In the genomic region with DNA sequence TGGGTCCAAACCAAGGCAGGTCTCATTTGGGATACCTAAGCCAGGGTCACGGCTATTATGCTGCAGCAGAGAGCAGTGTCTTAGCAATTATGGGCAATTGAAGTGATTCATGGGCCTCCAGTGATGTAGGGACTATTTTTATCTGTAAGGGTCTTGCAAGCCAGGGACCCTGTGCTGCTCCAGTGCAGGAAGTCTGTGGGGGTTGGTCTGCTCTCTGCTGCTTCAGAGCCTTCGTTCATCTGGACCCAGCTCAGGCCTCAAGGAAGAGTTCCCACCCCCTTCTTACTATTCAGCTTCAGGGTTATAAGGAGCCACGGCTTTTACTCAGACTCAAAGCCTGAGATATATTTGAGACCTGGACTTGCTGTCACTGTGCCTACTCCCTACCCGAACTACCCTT, we compare ENCODE assay signal across 21 mouse cellular contexts.
DNase-seq lines count a peak whose midpoint lies in the region; ATAC-seq lines count a peak whose summit lies in the region.
"Had no signal": no experiment of that assay in that cellular context is flagged by ENCODE, and none has a peak within 500 bp of the region (broad histone marks: within the 10 kb centered on the region; RNA-seq: fewer than 3 reads in every experiment).

No protein-coding gene starts in this region.

- WGBS in kidney, embryonic 15.5 days = 18% methylated on average over 4 of the region's 4 CpGs
- WGBS in lung, embryonic 16.5 days = 18% methylated on average over 4 of the region's 4 CpGs
- WGBS in limb, embryonic 10.5 days = 44% methylated on average over 4 of the region's 4 CpGs

- no peaks in the 10 kb centered on the region for H3K36me3 ChIP-seq in kidney, embryonic 15.5 days
- H3K36me3 ChIP-seq in lung, embryonic 16.5 days (ENCODE audit: control insufficient read depth, insufficient read depth, low read length) = no peaks in the 10 kb centered on the region
- H3K36me3 ChIP-seq in limb, embryonic 10.5 days = no peaks in the 10 kb centered on the region
- H3K36me3 ChIP-seq: midbrain, embryonic 15.5 days; neural tube, embryonic 13.5 days had no signal

- DNase-seq in kidney, postnatal 25 days = no peak
- no peak for DNase-seq in lung, postnatal 36 days
- DNase-seq in limb, embryonic 10.5 days (ENCODE audit: low spot score) = no peak
- DNase-seq in urinary bladder, postnatal 25 days (ENCODE audit: low spot score) = no peak
- no peak for DNase-seq in urinary bladder, postnatal 14 days (ENCODE audit: low spot score)
- DNase-seq: adrenal gland, adult 2 months; cerebellum, adult 11 months; cerebellum, adult 9-11 months; forebrain, postnatal 0 days; gastrocnemius, postnatal 25 days; heart, postnatal 14 days; kidney, adult 18-20 months; liver, postnatal 0 days had no signal

- peaks cover 23% of the 10 kb centered on the region for H3K4me1 ChIP-seq in kidney, embryonic 15.5 days
- peaks cover 18% of the 10 kb centered on the region for H3K4me1 ChIP-seq in lung, embryonic 16.5 days (replicated peaks; ENCODE audit: control insufficient read depth, insufficient read depth, low read length)
- H3K4me1 ChIP-seq in limb, embryonic 10.5 days = peaks cover 24% of the 10 kb centered on the region
- H3K4me1 ChIP-seq: midbrain, embryonic 15.5 days had no signal

- H3K4me2 ChIP-seq in kidney, embryonic 15.5 days = no peak overlapping the region
- H3K4me2 ChIP-seq in lung, embryonic 16.5 days (ENCODE audit: low read depth, low read length) = no peak overlapping the region
- H3K4me2 ChIP-seq: heart, embryonic 11.5 days; liver, embryonic 11.5 days; midbrain, embryonic 15.5 days; neural tube, embryonic 13.5 days had no signal

- H3K27me3 ChIP-seq in kidney, embryonic 15.5 days = no peaks in the 10 kb centered on the region
- H3K27me3 ChIP-seq in lung, embryonic 16.5 days (ENCODE audit: control insufficient read depth, insufficient read depth, low read depth, low read length) = no peaks in the 10 kb centered on the region
- H3K27me3 ChIP-seq in limb, embryonic 10.5 days (ENCODE audit: low read depth, poor library complexity, severe bottlenecking) = no peaks in the 10 kb centered on the region
- H3K27me3 ChIP-seq: midbrain, embryonic 15.5 days; neural tube, embryonic 13.5 days had no signal

- no peak overlapping the region for H3K9ac ChIP-seq in kidney, embryonic 15.5 days
- no peak overlapping the region for H3K9ac ChIP-seq in lung, embryonic 16.5 days (ENCODE audit: low read length)
- H3K9ac ChIP-seq: forebrain, postnatal 0 days; liver, postnatal 0 days; midbrain, embryonic 15.5 days; neural tube, embryonic 13.5 days had no signal

- peak overlapping the region; percentile 33 for H3K27ac ChIP-seq in kidney, embryonic 15.5 days
- H3K27ac ChIP-seq in lung, embryonic 16.5 days (ENCODE audit: low read length) = peak overlapping the region; percentile 68
- peak overlapping the region; percentile 53; the same call in 1 of the 2 replicates for H3K27ac ChIP-seq in limb, embryonic 10.5 days
- H3K27ac ChIP-seq: layer of hippocampus, adult 2 months; macrophage; midbrain, embryonic 15.5 days; neural tube, embryonic 13.5 days had no signal

- no peak overlapping the region for H3K4me3 ChIP-seq in kidney, embryonic 15.5 days (replicated peaks)
- no peak overlapping the region for H3K4me3 ChIP-seq in lung, embryonic 16.5 days (ENCODE audit: low read length)
- no peak overlapping the region for H3K4me3 ChIP-seq in limb, embryonic 10.5 days
- H3K4me3 ChIP-seq: layer of hippocampus, adult 2 months; midbrain, embryonic 15.5 days; neural tube, embryonic 13.5 days had no signal

- ATAC-seq in kidney, embryonic 15.5 days (replicated peaks; ENCODE audit: low FRiP score) = peak; percentile 62; the same call in 1 of the 2 replicates
- peak; percentile 8; the same call in 1 of the 2 replicates for ATAC-seq in lung, embryonic 16.5 days (ENCODE audit: low read depth)
- ATAC-seq: forebrain, postnatal 0 days; liver, postnatal 0 days; midbrain, embryonic 15.5 days had no signal

- H3K9me3 ChIP-seq in kidney, embryonic 15.5 days (replicated peaks) = 0 out of 2 replicates have a peak, but pooled peaks cover 6% of the 10 kb centered on the region
- H3K9me3 ChIP-seq in lung, embryonic 16.5 days (ENCODE audit: control insufficient read depth, low read length) = no peaks in the 10 kb centered on the region
- no peaks in the 10 kb centered on the region for H3K9me3 ChIP-seq in limb, embryonic 10.5 days (replicated peaks)
- H3K9me3 ChIP-seq: midbrain, embryonic 15.5 days had no signal
